Mouse (Mus musculus) brown adipose tissue, adult 24 weeks (tissue): Measurements from ENCODE around the gene Mmd. TPM values are rescaled to one million over a fixed set of nuclear protein-coding genes. Genes with fewer than 3 reads are reported as not detected.

ENCODE experiments used
- H3K27ac ChIP-seq: fragments of 200-500 bp; replicated peaks from 2 replicates; pipeline ENCODE4 v1.5.1; 2012; ENCODE audit warnings: low read depth, mild to moderate bottlenecking, low read length
- H3K4me1 ChIP-seq: fragments of 200-500 bp; 2 replicates; pipeline ENCODE4 v1.6.1; 2012; ENCODE audit warnings: low read length, mixed read lengths; ENCODE audit not compliant: control insufficient read depth, insufficient read depth, insufficient read length
- H3K4me3 ChIP-seq: fragments of 200-500 bp; 2 replicates; pipeline ENCODE4 v1.5.1; 2012; ENCODE audit warnings: low read depth, mild to moderate bottlenecking, low read length, moderate library complexity; ENCODE audit not compliant: insufficient read depth
- polyA plus RNA-seq: library from polyadenylated mRNA; stranded (reverse); fragments of >200 nt; gene quantifications from 2 replicates; pipeline ENCODE4 v1.2.4, GENCODE M21; 2012; ENCODE audit not compliant: missing spikeins, insufficient read depth, insufficient read length

Mmd gene
- 265 and 375 TPM in 2 replicates for polyA plus RNA-seq

- peaks cover 10% of the 10 kb centered on the region for H3K4me1 ChIP-seq
- H3K4me3 ChIP-seq: peak within 1 kb of the TSS; percentile 87
- H3K27ac ChIP-seq: peak within 1 kb of the TSS; percentile 82
These were observed at the start of gene Mmd for GRCm38 (mm10) chr11:90249025-90249650. Gene Mmd (plus strand): TSS chr11:90249456.

- Histone ChIP-seq H3K27ac (no peak overlapping the region), H3K4me1 (no peaks in the 10 kb centered on the region; the same call in 1 of the 2 replicates), H3K4me3 (no peak overlapping the region)
These were observed 48.4 kb upstream of the Mmd start for GRCm38 (mm10) chr11:90200826-90201225.

GRCm38 (mm10) chr11:90214246-90214645 lies 35.0 kb upstream of the Mmd start:
- Histone ChIP-seq H3K4me1 (no peaks in the 10 kb centered on the region), H3K27ac (no peak overlapping the region), H3K4me3 (no peak overlapping the region)

- no peak overlapping the region for H3K27ac ChIP-seq
- peaks cover under 1% of the 10 kb centered on the region; the same call in 1 of the 2 replicates for H3K4me1 ChIP-seq
- H3K4me3 ChIP-seq: no peak overlapping the region
These were observed 29.1 kb upstream of the Mmd start for GRCm38 (mm10) chr11:90220022-90220645.

GRCm38 (mm10) chr11:90220750-90221149 lies 28.5 kb upstream of the Mmd start:
- Histone ChIP-seq H3K4me1 (peaks cover 7% of the 10 kb centered on the region; the same call in 1 of the 2 replicates), H3K27ac (no peak overlapping the region), H3K4me3 (no peak overlapping the region)

GRCm38 (mm10) chr11:90224914-90225470 lies 24.3 kb upstream of the Mmd start:
- H3K27ac ChIP-seq: peak overlapping the region; percentile 38
- H3K4me3 ChIP-seq: no peak overlapping the region
- H3K4me1 ChIP-seq: peaks cover 18% of the 10 kb centered on the region; the same call in 1 of the 2 replicates

- no peak overlapping the region for H3K4me3 ChIP-seq
- peaks cover 32% of the 10 kb centered on the region for H3K4me1 ChIP-seq
These were observed 22.0 kb upstream of the Mmd start for GRCm38 (mm10) chr11:90227000-90227922.

GRCm38 (mm10) chr11:90228251-90228949 lies 20.9 kb upstream of the Mmd start:
- H3K4me1 ChIP-seq: peaks cover 35% of the 10 kb centered on the region
- no peak overlapping the region for H3K27ac ChIP-seq
- H3K4me3 ChIP-seq: no peak overlapping the region

More at GRCm38 (mm10) chr11:90227000-90227922, 22.0 kb upstream of the Mmd start:
- H3K27ac ChIP-seq: no peak overlapping the region

GRCm38 (mm10) chr11:90229800-90230199 lies 19.5 kb upstream of the Mmd start:
- H3K4me3 ChIP-seq: no peak overlapping the region
- peaks cover 35% of the 10 kb centered on the region for H3K4me1 ChIP-seq
- peak overlapping the region; percentile 82 for H3K27ac ChIP-seq

- Histone ChIP-seq H3K4me1 (peaks cover 31% of the 10 kb centered on the region), H3K27ac (peak overlapping the region; percentile 82), H3K4me3 (no peak overlapping the region)
These were observed 18.6 kb upstream of the Mmd start for GRCm38 (mm10) chr11:90230671-90231070.

- peak overlapping the region; percentile 36; the same call in 1 of the 2 replicates for H3K27ac ChIP-seq
- peaks cover 29% of the 10 kb centered on the region for H3K4me1 ChIP-seq
- H3K4me3 ChIP-seq: no peak overlapping the region
These were observed 17.6 kb upstream of the Mmd start for GRCm38 (mm10) chr11:90231631-90232030.

- Histone ChIP-seq H3K27ac (peak overlapping the region; percentile 5; the same call in 1 of the 2 replicates), H3K4me3 (no peak overlapping the region), H3K4me1 (peaks cover 29% of the 10 kb centered on the region)
These were observed 16.6 kb upstream of the Mmd start for GRCm38 (mm10) chr11:90232685-90233084.

- Histone ChIP-seq H3K27ac (0 out of 2 replicates have a peak overlapping the region, but pooled peaks have one; percentile 22), H3K4me1 (peaks cover 18% of the 10 kb centered on the region), H3K4me3 (no peak overlapping the region)
These were observed 14.0 kb upstream of the Mmd start for GRCm38 (mm10) chr11:90235221-90235620.

- no peak overlapping the region for H3K27ac ChIP-seq
These were observed 11.6 kb upstream of the Mmd start for GRCm38 (mm10) chr11:90237616-90238015.

More at GRCm38 (mm10) chr11:90237616-90238015, 11.6 kb upstream of the Mmd start:
- H3K4me1 ChIP-seq: peaks cover 8% of the 10 kb centered on the region; the same call in 1 of the 2 replicates
- H3K4me3 ChIP-seq: no peak overlapping the region
